Mouse (Mus musculus): ENCODE results near the gene Ccdc117. TPM values are rescaled to one million over a fixed set of nuclear protein-coding genes. Genes with fewer than 3 reads are reported as not detected.
A peak's percentile ranks its signal among the peaks of the same experiment; 100 is the strongest.

Ccdc117 gene
- total and polyA plus RNA-seq, 2 experiments from 2014 or later: 7.3 to 9.7 TPM

GRCm38 (mm10) chr11:5568082-5568481 is 26.1 kb upstream of the Ccdc117 start:
- whole genome bisulfite sequencing: 78% methylated on average over 5 of the region's 5 CpGs
- no peak overlapping the region for H3K9ac ChIP-seq (replicated peaks; ENCODE audit: low read depth, low read length)
- H3K27me3 ChIP-seq (ENCODE audit: control insufficient read depth, insufficient read depth, low read length): no peaks in the 10 kb centered on the region
- H3K27ac ChIP-seq (ENCODE audit: low read depth): no peak overlapping the region
- no peak overlapping the region for H3K4me3 ChIP-seq (ENCODE audit: low read depth, low read length)
- H3K4me2 ChIP-seq (ENCODE audit: low read depth, low read length): no peak overlapping the region
- TF ChIP-seq CTCF (IDR thresholded peaks at IDR 0.05; ENCODE audit: low read depth): no peak
- no peak for TF ChIP-seq EP300 (IDR thresholded peaks at IDR 0.05; ENCODE audit: low read depth)
- ATAC-seq (ENCODE audit: insufficient read depth, low read depth): no peak
- DNase-seq (ENCODE audit: low spot score): no peak
- no peaks in the 10 kb centered on the region for H3K9me3 ChIP-seq (replicated peaks; ENCODE audit: control insufficient read depth, low read length)
- no peaks in the 10 kb centered on the region for H3K4me1 ChIP-seq (ENCODE audit: control insufficient read depth, insufficient read depth)
- H3K36me3 ChIP-seq (replicated peaks; ENCODE audit: control insufficient read depth, insufficient read depth, low read length): no peaks in the 10 kb centered on the region

GRCm38 (mm10) chr11:5567654-5568053 is 25.7 kb upstream of the Ccdc117 start:
- TF ChIP-seq EP300 (IDR thresholded peaks at IDR 0.05; ENCODE audit: low read depth): no peak
- no peak for TF ChIP-seq CTCF (IDR thresholded peaks at IDR 0.05; ENCODE audit: low read depth)
- Histone ChIP-seq H3K36me3 (replicated peaks; ENCODE audit: control insufficient read depth, insufficient read depth, low read length) (no peaks in the 10 kb centered on the region), H3K9me3 (replicated peaks; ENCODE audit: control insufficient read depth, low read length) (no peaks in the 10 kb centered on the region), H3K27ac (ENCODE audit: low read depth) (no peak overlapping the region), H3K4me2 (ENCODE audit: low read depth, low read length) (no peak overlapping the region), H3K9ac (replicated peaks; ENCODE audit: low read depth, low read length) (no peak overlapping the region), H3K27me3 (ENCODE audit: control insufficient read depth, insufficient read depth, low read length) (no peaks in the 10 kb centered on the region), H3K4me1 (ENCODE audit: control insufficient read depth, insufficient read depth) (no peaks in the 10 kb centered on the region), H3K4me3 (ENCODE audit: low read depth, low read length) (no peak overlapping the region)
- ATAC-seq (ENCODE audit: insufficient read depth, low read depth): no peak
- no peak for DNase-seq (ENCODE audit: low spot score)
- 96% methylated on average over 6 of the region's 6 CpGs for WGBS

- no peak overlapping the region for H3K27ac ChIP-seq (ENCODE audit: low read depth)
- H3K4me2 ChIP-seq (ENCODE audit: low read depth, low read length): no peak overlapping the region
- H3K9ac ChIP-seq (replicated peaks; ENCODE audit: low read depth, low read length): no peak overlapping the region
- no peaks in the 10 kb centered on the region for H3K27me3 ChIP-seq (ENCODE audit: control insufficient read depth, insufficient read depth, low read length)
- TF ChIP-seq CTCF (IDR thresholded peaks at IDR 0.05; ENCODE audit: low read depth) (no peak), EP300 (IDR thresholded peaks at IDR 0.05; ENCODE audit: low read depth) (no peak)
- no peak for DNase-seq (ENCODE audit: low spot score)
- no peaks in the 10 kb centered on the region for H3K4me1 ChIP-seq (ENCODE audit: control insufficient read depth, insufficient read depth)
- no peaks in the 10 kb centered on the region for H3K36me3 ChIP-seq (replicated peaks; ENCODE audit: control insufficient read depth, insufficient read depth, low read length)
- ATAC-seq (ENCODE audit: insufficient read depth, low read depth): no peak
- no peak overlapping the region for H3K4me3 ChIP-seq (ENCODE audit: low read depth, low read length)
- H3K9me3 ChIP-seq (replicated peaks; ENCODE audit: control insufficient read depth, low read length): no peaks in the 10 kb centered on the region
- WGBS: 50% methylated on average over 2 of the region's 2 CpGs
Measured at GRCm38 (mm10) chr11:5566506-5566905, 24.5 kb upstream of the Ccdc117 start.

DNA sequence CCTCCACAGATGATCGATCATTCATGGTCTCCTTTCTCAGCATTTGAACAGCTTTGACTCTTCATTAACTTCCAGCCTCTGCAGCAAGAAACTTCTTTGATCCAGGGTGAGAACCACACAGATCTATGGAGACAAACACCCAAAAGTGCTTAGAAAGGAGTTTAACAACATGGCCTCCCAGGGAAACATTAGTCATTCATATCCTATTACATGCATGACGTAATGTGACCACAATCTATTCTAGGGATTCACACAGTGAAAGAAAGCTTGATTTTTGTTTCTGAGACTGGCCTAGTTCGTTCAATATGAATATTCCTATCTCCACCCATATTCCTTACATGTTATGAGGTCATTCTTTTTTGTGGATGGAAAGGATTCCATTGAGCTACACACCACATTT is 23.6 kb upstream of the Ccdc117 start:
- no peak overlapping the region for H3K4me3 ChIP-seq (ENCODE audit: low read depth, low read length)
- WGBS: 86% methylated on average over 3 of the region's 3 CpGs

GRCm38 (mm10) chr11:5563898-5564297 is 21.9 kb upstream of the Ccdc117 start:
- DNase-seq (ENCODE audit: low spot score) (no peak), ATAC-seq (ENCODE audit: insufficient read depth, low read depth) (no peak)
- Histone ChIP-seq H3K27ac (ENCODE audit: low read depth) (no peak overlapping the region), H3K9ac (replicated peaks; ENCODE audit: low read depth, low read length) (no peak overlapping the region), H3K4me2 (ENCODE audit: low read depth, low read length) (no peak overlapping the region), H3K27me3 (ENCODE audit: control insufficient read depth, insufficient read depth, low read length) (no peaks in the 10 kb centered on the region), H3K4me1 (ENCODE audit: control insufficient read depth, insufficient read depth) (no peaks in the 10 kb centered on the region), H3K36me3 (replicated peaks; ENCODE audit: control insufficient read depth, insufficient read depth, low read length) (no peaks in the 10 kb centered on the region), H3K4me3 (ENCODE audit: low read depth, low read length) (no peak overlapping the region), H3K9me3 (replicated peaks; ENCODE audit: control insufficient read depth, low read length) (no peaks in the 10 kb centered on the region)
- TF ChIP-seq CTCF (IDR thresholded peaks at IDR 0.05; ENCODE audit: low read depth): no peak
- TF ChIP-seq EP300 (IDR thresholded peaks at IDR 0.05; ENCODE audit: low read depth): no peak
- WGBS: 69% methylated on average over 6 of the region's 6 CpGs

More for the DNA sequence above, 23.6 kb upstream of the Ccdc117 start:
- H3K27ac ChIP-seq (ENCODE audit: low read depth): no peak overlapping the region
- ATAC-seq (ENCODE audit: insufficient read depth, low read depth): no peak
- no peaks in the 10 kb centered on the region for H3K27me3 ChIP-seq (ENCODE audit: control insufficient read depth, insufficient read depth, low read length)
- H3K9me3 ChIP-seq (replicated peaks; ENCODE audit: control insufficient read depth, low read length): no peaks in the 10 kb centered on the region
- no peaks in the 10 kb centered on the region for H3K36me3 ChIP-seq (replicated peaks; ENCODE audit: control insufficient read depth, insufficient read depth, low read length)
- H3K4me2 ChIP-seq (ENCODE audit: low read depth, low read length): no peak overlapping the region
- DNase-seq (ENCODE audit: low spot score): no peak
- H3K4me1 ChIP-seq (ENCODE audit: control insufficient read depth, insufficient read depth): no peaks in the 10 kb centered on the region
- TF ChIP-seq EP300 (IDR thresholded peaks at IDR 0.05; ENCODE audit: low read depth) (no peak), CTCF (IDR thresholded peaks at IDR 0.05; ENCODE audit: low read depth) (no peak)
- H3K9ac ChIP-seq (replicated peaks; ENCODE audit: low read depth, low read length): no peak overlapping the region

GRCm38 (mm10) chr11:5562625-5563268 is 20.8 kb upstream of the Ccdc117 start:
- no peaks in the 10 kb centered on the region for H3K36me3 ChIP-seq (replicated peaks; ENCODE audit: control insufficient read depth, insufficient read depth, low read length)
- H3K27ac ChIP-seq (ENCODE audit: low read depth): no peak overlapping the region
- ATAC-seq (ENCODE audit: insufficient read depth, low read depth) (peak; percentile 33; the same call in 1 of the 2 replicates), DNase-seq (ENCODE audit: low spot score) (no peak)
- H3K4me2 ChIP-seq (ENCODE audit: low read depth, low read length): no peak overlapping the region
- H3K9ac ChIP-seq (replicated peaks; ENCODE audit: low read depth, low read length): no peak overlapping the region
- no peaks in the 10 kb centered on the region for H3K4me1 ChIP-seq (ENCODE audit: control insufficient read depth, insufficient read depth)
- no peak; the same call in 1 of the 2 replicates for TF ChIP-seq CTCF (IDR thresholded peaks at IDR 0.05; ENCODE audit: low read depth)
- no peak for TF ChIP-seq EP300 (IDR thresholded peaks at IDR 0.05; ENCODE audit: low read depth)
- WGBS: 22% methylated on average over 8 of the region's 9 CpGs
- H3K27me3 ChIP-seq (ENCODE audit: control insufficient read depth, insufficient read depth, low read length): no peaks in the 10 kb centered on the region
- H3K4me3 ChIP-seq (ENCODE audit: low read depth, low read length): no peak overlapping the region
- no peaks in the 10 kb centered on the region for H3K9me3 ChIP-seq (replicated peaks; ENCODE audit: control insufficient read depth, low read length)

Data from heart, postnatal 0 days (tissue).